Mouse (Mus musculus): ENCODE measurements around the gene Ch25h. TPM values are rescaled to one million over a fixed set of nuclear protein-coding genes. Genes with fewer than 3 reads are reported as not detected.

The Ch25h gene
- total and polyA plus RNA-seq, 2 experiments from 2014 or later: 1.3 to 2.7 TPM

- DNase-seq (ENCODE audit: low spot score) (no peak), ATAC-seq (ENCODE audit: insufficient read depth, low read depth) (no peak)
- Histone ChIP-seq H3K27ac (ENCODE audit: low read depth) (no peak overlapping the region), H3K36me3 (replicated peaks; ENCODE audit: control insufficient read depth, insufficient read depth, low read length) (no peaks in the 10 kb centered on the region), H3K9ac (replicated peaks; ENCODE audit: low read depth, low read length) (no peak overlapping the region), H3K27me3 (ENCODE audit: control insufficient read depth, insufficient read depth, low read length) (no peaks in the 10 kb centered on the region), H3K4me3 (ENCODE audit: low read depth, low read length) (no peak overlapping the region), H3K9me3 (replicated peaks; ENCODE audit: control insufficient read depth, low read length) (no peaks in the 10 kb centered on the region), H3K4me2 (ENCODE audit: low read depth, low read length) (no peak overlapping the region), H3K4me1 (ENCODE audit: control insufficient read depth, insufficient read depth) (0 out of 2 replicates have a peak, but pooled peaks cover 8% of the 10 kb centered on the region)
- no peak for TF ChIP-seq CTCF (IDR thresholded peaks at IDR 0.05; ENCODE audit: low read depth)
- TF ChIP-seq EP300 (IDR thresholded peaks at IDR 0.05; ENCODE audit: low read depth): no peak
- 77% methylated on average over 4 of the region's 4 CpGs for WGBS
Measured at GRCm38 (mm10) chr19:34423783-34424335, 51.1 kb downstream of the Ch25h start.

Other genes starting within 250 kb of the Ch25h start
- gene Acta2, start 219.6 kb downstream of the Ch25h start, total RNA-seq (2014; rRNA removed; ENCODE audit: low replicate concordance): 921 and 1,307 TPM in 2 replicates
- gene Acta2, start 219.6 kb downstream of the Ch25h start, polyA plus RNA-seq (2015; fragmentation: Nextera tagmentation; extraction: Ambion mirVana): 1,041 and 1,327 TPM in 2 replicates
- 1.1 and 3.2 TPM in 2 replicates for gene Fas, start 184.5 kb downstream of the Ch25h start, total RNA-seq (2014; rRNA removed; ENCODE audit: low replicate concordance)
- gene Fas, start 184.5 kb downstream of the Ch25h start, polyA plus RNA-seq (2015; fragmentation: Nextera tagmentation; extraction: Ambion mirVana): 5.6 and 7.1 TPM in 2 replicates
- 30.2 and 40.1 TPM in 2 replicates for gene Lipa, start 52.3 kb upstream of the Ch25h start, total RNA-seq (2014; rRNA removed; ENCODE audit: low replicate concordance)
- gene Lipa, start 52.3 kb upstream of the Ch25h start, polyA plus RNA-seq (2015; fragmentation: Nextera tagmentation; extraction: Ambion mirVana): 16.8 and 20.7 TPM in 2 replicates
- gene Ifit2, start 75.5 kb upstream of the Ch25h start, total RNA-seq (2014; rRNA removed; ENCODE audit: low replicate concordance): 7.4 and 9.1 TPM in 2 replicates
- 4.3 and 4.6 TPM in 2 replicates for gene Ifit2, start 75.5 kb upstream of the Ch25h start, polyA plus RNA-seq (2015; fragmentation: Nextera tagmentation; extraction: Ambion mirVana)
- gene Ifit3, start 108.4 kb upstream of the Ch25h start, total RNA-seq (2014; rRNA removed; ENCODE audit: low replicate concordance): 1.7 and 12.8 TPM in 2 replicates
- gene Ifit3, start 108.4 kb upstream of the Ch25h start, polyA plus RNA-seq (2015; fragmentation: Nextera tagmentation; extraction: Ambion mirVana): 2.3 and 3.0 TPM in 2 replicates
- 0.50 and 2.8 TPM in 2 replicates for gene Ifit1bl1, start 126.8 kb upstream of the Ch25h start, total RNA-seq (2014; rRNA removed; ENCODE audit: low replicate concordance)
- gene Ifit1bl1, start 126.8 kb upstream of the Ch25h start, polyA plus RNA-seq (2015; fragmentation: Nextera tagmentation; extraction: Ambion mirVana): 3.3 and 3.8 TPM in 2 replicates
- 0.57 and 2.5 TPM in 2 replicates for gene Ifit3b, start 132.8 kb upstream of the Ch25h start, total RNA-seq (2014; rRNA removed; ENCODE audit: low replicate concordance)
- 0.59 and 0.72 TPM in 2 replicates for gene Ifit3b, start 132.8 kb upstream of the Ch25h start, polyA plus RNA-seq (2015; fragmentation: Nextera tagmentation; extraction: Ambion mirVana)
- gene Ifit1bl2, start 165.6 kb upstream of the Ch25h start, total RNA-seq (2014; rRNA removed; ENCODE audit: low replicate concordance): 0.19 and 1.9 TPM in 2 replicates
- gene Ifit1bl2, start 165.6 kb upstream of the Ch25h start, polyA plus RNA-seq (2015; fragmentation: Nextera tagmentation; extraction: Ambion mirVana): 1.0 and 1.3 TPM in 2 replicates
- gene Ifit1, start 165.7 kb upstream of the Ch25h start, total RNA-seq (2014; rRNA removed; ENCODE audit: low replicate concordance): 4.4 and 9.7 TPM in 2 replicates
- 0.74 and 1.2 TPM in 2 replicates for gene Ifit1, start 165.7 kb upstream of the Ch25h start, polyA plus RNA-seq (2015; fragmentation: Nextera tagmentation; extraction: Ambion mirVana)